In the genomic region with DNA sequence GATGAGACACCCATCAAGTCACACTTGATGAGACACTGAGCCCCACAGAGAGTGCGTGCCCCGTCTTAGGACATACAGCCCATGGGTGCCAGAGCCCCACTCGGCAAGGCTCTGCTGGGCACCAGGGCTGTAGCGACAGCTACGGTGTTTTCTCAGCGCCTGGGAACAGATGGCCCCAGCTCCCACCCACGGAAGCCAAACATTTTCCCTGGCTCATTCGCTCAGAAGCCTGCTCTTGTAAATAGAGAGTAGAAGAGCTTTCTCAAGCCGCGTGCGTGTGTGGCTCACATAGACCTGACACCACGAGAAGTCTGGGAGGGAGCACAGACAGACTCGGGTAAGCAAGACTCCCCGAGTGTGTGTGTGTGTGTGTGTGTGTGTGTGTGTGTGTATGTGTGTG, we compare ENCODE assay signal across 8 mouse cellular contexts. TPM values are rescaled to one million over a fixed set of nuclear protein-coding genes. Genes with fewer than 3 reads are reported as not detected.
DNase-seq lines count a peak whose midpoint lies in the region; ATAC-seq lines count a peak whose summit lies in the region.
"Had no signal": no experiment of that assay in that cellular context is flagged by ENCODE, and none has a peak within 500 bp of the region (broad histone marks: within the 10 kb centered on the region; RNA-seq: fewer than 3 reads in every experiment).

Slc29a4 (plus strand) TSS at position 265 of the 400 bp plus-strand sequence.

- H3K36me3 ChIP-seq in heart, embryonic 11.5 days (ENCODE audit: control insufficient read depth, insufficient read depth, low read length) = no peaks in the 10 kb centered on the region
- H3K36me3 ChIP-seq: limb, embryonic 15.5 days had no signal

- H3K9me3 ChIP-seq in heart, embryonic 11.5 days (replicated peaks; ENCODE audit: control insufficient read depth, low read length) = no peaks in the 10 kb centered on the region
- H3K9me3 ChIP-seq: limb, embryonic 15.5 days had no signal

- H3K27me3 ChIP-seq in heart, embryonic 11.5 days (ENCODE audit: control insufficient read depth, insufficient read depth, low read length) = peaks cover 16% of the 10 kb centered on the region; the same call in 1 of the 2 replicates

- no peak within 1 kb of the TSS for H3K9ac ChIP-seq in heart, embryonic 11.5 days (ENCODE audit: low read depth, low read length)
- H3K9ac ChIP-seq: limb, embryonic 15.5 days had no signal

- intact Hi-C loops in left cerebral cortex, postnatal 25 days (cut with DNase I) = loop anchor here (10.0 kb wide), 1 partner anchor 1747 kb away; no protein-coding TSS in a partner anchor

- H3K4me1 ChIP-seq in heart, embryonic 11.5 days (ENCODE audit: control insufficient read depth, insufficient read depth, low read length) = no peaks in the 10 kb centered on the region
- H3K4me1 ChIP-seq: limb, embryonic 15.5 days had no signal

- H3K27ac ChIP-seq in heart, embryonic 11.5 days (ENCODE audit: low read depth, low read length) = no peak within 1 kb of the TSS
- H3K27ac ChIP-seq: limb, embryonic 15.5 days had no signal

- no peak within 1 kb of the TSS for H3K4me3 ChIP-seq in heart, embryonic 11.5 days (ENCODE audit: low read depth, low read length)
- H3K4me3 ChIP-seq: limb, embryonic 15.5 days had no signal

- no peak within 1 kb of the TSS for H3K4me2 ChIP-seq in heart, embryonic 11.5 days
- H3K4me2 ChIP-seq: limb, embryonic 15.5 days had no signal

- no peak for ATAC-seq in heart, embryonic 11.5 days (replicated peaks; ENCODE audit: insufficient number of reproducible peaks, low FRiP score, low TSS enrichment)

- 53% methylated on average over 14 of the region's 14 CpGs for WGBS in heart, embryonic 11.5 days (ENCODE audit: insufficient replicate concordance)

- peak; percentile 87 for DNase-seq in cerebellum, adult 9-11 months
- peak; percentile 49 to 65 for DNase-seq in frontal cortex, postnatal 14 days (ENCODE audit: low spot score in 2 of 2)
- DNase-seq in left cerebral cortex, postnatal 25 days (ENCODE audit: low spot score in 2 of 2) = peak; percentile 78 to 93
- peak; percentile 73 to 78 for DNase-seq in right cerebral cortex, postnatal 36 days (ENCODE audit: low spot score in 2 of 2)
- no peak for DNase-seq in c-Kit-positive CD71-positive TER-119-positive erythroid progenitor cells, embryonic 14.5 days (ENCODE audit: low spot score)
- DNase-seq in kidney, postnatal 14 days = no peak

RNA-seq across cellular contexts. Expression of gene Slc29a4, which starts in this region (rescaled TPM):
- total RNA-seq in left cerebral cortex, postnatal 25 days (2021) = 10 to 100 TPM; 19.4 to 20.6 TPM
- polyA plus RNA-seq in heart, embryonic 11.5 days (2014; fragmentation: Nextera tagmentation; extraction: Ambion mirVana) = 2.1 and 3.1 TPM in 2 replicates

Comparison
In these comparisons a context has a peak if more than half of its experiments do, and no peak if none do; other contexts are left out.
1. DNase-seq: peak in cerebellum, adult 9-11 months (single experiment), frontal cortex, postnatal 14 days (2 of 2), left cerebral cortex, postnatal 25 days (2 of 2) and right cerebral cortex, postnatal 36 days (2 of 2); none in c-Kit-positive CD71-positive TER-119-positive erythroid progenitor cells, embryonic 14.5 days (single experiment) and kidney, postnatal 14 days (single experiment).